Mouse (Mus musculus) midbrain, embryonic 11.5 days (tissue): ENCODE results near the gene Pml. TPM values are rescaled to one million over a fixed set of nuclear protein-coding genes. Genes with fewer than 3 reads are reported as not detected.
A peak's percentile ranks its signal among the peaks of the same experiment; 100 is the strongest.

ENCODE experiments used
- ATAC-seq: fragments of 200-750 bp; cut with Nextera tagmentation; 2 replicates; pipeline ENCODE4 v1.8.0; 2017; ENCODE audit warnings: moderate TSS enrichment, moderate library complexity; ENCODE audit not compliant: low FRiP score
- DNase-seq: peaks from one replicate; pipeline ENCODE4 v3.0.0; 2015; ENCODE audit warnings: low spot score; ENCODE audit errors: missing footprints
- H3K27ac ChIP-seq: fragments of 300-500 bp; sonication (generic); 2 replicates; pipeline ENCODE4 v1.5.1; 2014; ENCODE audit warnings: low read depth, low read length
- H3K27me3 ChIP-seq: fragments of 300-500 bp; sonication (generic); 2 replicates; pipeline ENCODE4 v1.6.1; 2014; ENCODE audit warnings: mild to moderate bottlenecking, low read length, moderate library complexity, mixed read lengths; ENCODE audit not compliant: control insufficient read depth, insufficient read depth
- H3K36me3 ChIP-seq: fragments of 300-500 bp; sonication (generic); 2 replicates; pipeline ENCODE4 v1.6.1; 2014; ENCODE audit warnings: mild to moderate bottlenecking, low read length, moderate library complexity, mixed read lengths; ENCODE audit not compliant: control insufficient read depth, insufficient read depth
- H3K4me1 ChIP-seq: fragments of 300-500 bp; sonication (generic); 2 replicates; pipeline ENCODE4 v1.6.1; 2014; ENCODE audit warnings: low read length; ENCODE audit not compliant: control insufficient read depth, insufficient read depth
- H3K4me2 ChIP-seq: fragments of 300-500 bp; sonication (generic); 2 replicates; pipeline ENCODE4 v1.6.1; 2014; ENCODE audit warnings: mild to moderate bottlenecking, moderate library complexity
- H3K4me3 ChIP-seq: fragments of 300-500 bp; sonication (generic); 2 replicates; pipeline ENCODE4 v1.5.1; 2014; ENCODE audit warnings: low read depth, low read length
- H3K9ac ChIP-seq: fragments of 300-500 bp; sonication (generic); 2 replicates; pipeline ENCODE4 v1.6.1; 2014; ENCODE audit warnings: low read length
- H3K9me3 ChIP-seq: fragments of 300-500 bp; sonication (generic); 2 replicates; pipeline ENCODE4 v1.6.1; 2016; ENCODE audit warnings: low read length; ENCODE audit not compliant: control insufficient read depth
- WGBS: fragments of 180-500 bp; shearing (Covaris S2); extraction: QIAGEN DNeasy Blood & Tissue Kit; methylation state at CpG from one replicate; pipeline ENCODE4 v1.1.7; 2014; 5-methylcytosine and 5-hydroxymethylcytosine counted together
- polyA plus RNA-seq: library from polyadenylated mRNA; unstranded; fragments of >200 nt; fragmentation: Nextera tagmentation; extraction: Ambion mirVana; gene quantifications from 2 replicates; pipeline ENCODE4 v1.2.1, GENCODE M21; 2014

The Pml gene
- polyA plus RNA-seq, 1 experiment from 2014 or later = 10.1 TPM

GRCm38 (mm10) chr9:58231746-58232145 lies 17.8 kb downstream of the Pml start:
- no peak overlapping the region for H3K9ac ChIP-seq
- no peak for ATAC-seq
- DNase-seq = no peak
- WGBS = 85% methylated on average over 6 of the region's 6 CpGs
- no peak overlapping the region for H3K4me2 ChIP-seq
- no peaks in the 10 kb centered on the region for H3K4me1 ChIP-seq
- H3K27me3 ChIP-seq = no peaks in the 10 kb centered on the region
- H3K36me3 ChIP-seq = peaks cover 7% of the 10 kb centered on the region; the same call in 1 of the 2 replicates
- H3K4me3 ChIP-seq = no peak overlapping the region
- no peaks in the 10 kb centered on the region for H3K9me3 ChIP-seq
- no peak overlapping the region for H3K27ac ChIP-seq

GRCm38 (mm10) chr9:58228777-58229466 lies 20.7 kb downstream of the Pml start:
- H3K4me1 ChIP-seq = no peaks in the 10 kb centered on the region
- H3K9me3 ChIP-seq = no peaks in the 10 kb centered on the region
- no peaks in the 10 kb centered on the region for H3K27me3 ChIP-seq
- H3K36me3 ChIP-seq = 0 out of 2 replicates have a peak, but pooled peaks cover 4% of the 10 kb centered on the region
- no peak overlapping the region for H3K4me3 ChIP-seq
- ATAC-seq = no peak
- H3K9ac ChIP-seq = no peak overlapping the region
- H3K27ac ChIP-seq = no peak overlapping the region
- peak; percentile 26 for DNase-seq
- no peak overlapping the region for H3K4me2 ChIP-seq
- 97% methylated on average over 9 of the region's 9 CpGs for WGBS

DNA sequence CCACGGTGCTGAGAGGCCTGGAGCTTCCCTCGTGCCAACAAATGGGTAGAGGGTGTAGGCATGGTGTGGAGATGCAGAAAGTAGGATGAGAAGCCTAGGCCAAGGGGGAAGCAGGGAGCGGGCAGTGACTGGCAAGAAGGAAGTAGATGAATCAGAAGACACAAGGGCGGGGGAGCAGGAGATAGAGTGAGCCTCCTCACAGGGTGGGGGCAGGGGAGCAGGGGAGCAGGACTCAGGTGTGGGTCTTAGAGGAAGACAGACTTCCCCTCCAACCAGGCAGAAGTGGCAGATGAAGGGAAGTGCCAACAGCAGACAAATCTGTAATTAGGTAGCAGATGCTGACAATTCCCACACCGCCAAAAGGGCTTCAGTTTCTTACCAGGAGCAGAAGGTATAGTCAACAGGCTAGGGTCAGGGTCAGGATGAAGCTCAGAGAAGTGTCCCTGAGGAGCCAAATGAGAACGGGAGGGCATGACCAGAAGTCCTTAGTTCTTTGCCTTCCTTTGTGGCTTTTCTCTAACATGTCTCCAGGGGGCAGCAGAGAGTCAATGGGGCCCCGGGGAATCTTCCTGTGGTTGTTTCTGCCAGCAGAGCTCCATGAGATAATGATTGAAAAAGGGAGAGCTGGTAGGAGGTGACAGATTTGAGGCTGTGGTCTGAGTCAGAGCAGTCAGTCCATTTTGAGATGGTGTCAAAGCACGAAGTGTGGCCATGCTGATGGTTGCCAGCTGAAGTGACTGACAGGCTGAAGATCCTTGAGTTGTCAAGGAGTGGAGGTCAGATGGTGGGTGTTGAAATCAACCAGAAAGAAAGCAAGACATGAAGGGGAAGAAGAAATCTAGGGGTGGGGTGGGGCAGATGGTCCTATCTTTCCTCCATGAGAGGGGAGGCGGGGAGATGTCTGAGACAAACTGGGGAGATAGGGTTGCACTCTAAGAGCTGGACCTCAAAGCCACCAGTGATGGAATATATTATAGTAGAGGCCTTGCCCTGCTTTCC lies 23.4 kb downstream of the Pml start:
- Histone ChIP-seq H3K9me3 (no peaks in the 10 kb centered on the region), H3K36me3 (0 out of 2 replicates have a peak, but pooled peaks cover 4% of the 10 kb centered on the region), H3K27ac (no peak overlapping the region), H3K4me2 (no peak overlapping the region), H3K27me3 (no peaks in the 10 kb centered on the region), H3K4me3 (no peak overlapping the region), H3K4me1 (no peaks in the 10 kb centered on the region), H3K9ac (no peak overlapping the region)
- DNase-seq (peak; percentile 87), ATAC-seq (no peak)
- whole genome bisulfite sequencing = 67% methylated on average over 9 of the region's 9 CpGs

- Histone ChIP-seq H3K27ac (no peak overlapping the region), H3K9ac (no peak overlapping the region), H3K4me3 (no peak overlapping the region), H3K36me3 (0 out of 2 replicates have a peak, but pooled peaks cover 4% of the 10 kb centered on the region), H3K4me1 (no peaks in the 10 kb centered on the region), H3K4me2 (no peak overlapping the region), H3K9me3 (no peaks in the 10 kb centered on the region), H3K27me3 (no peaks in the 10 kb centered on the region)
- 94% methylated on average over 2 of the region's 2 CpGs for WGBS
- DNase-seq (no peak), ATAC-seq (no peak)
Observed at GRCm38 (mm10) chr9:58224356-58224755, 25.2 kb downstream of the Pml start.

DNA sequence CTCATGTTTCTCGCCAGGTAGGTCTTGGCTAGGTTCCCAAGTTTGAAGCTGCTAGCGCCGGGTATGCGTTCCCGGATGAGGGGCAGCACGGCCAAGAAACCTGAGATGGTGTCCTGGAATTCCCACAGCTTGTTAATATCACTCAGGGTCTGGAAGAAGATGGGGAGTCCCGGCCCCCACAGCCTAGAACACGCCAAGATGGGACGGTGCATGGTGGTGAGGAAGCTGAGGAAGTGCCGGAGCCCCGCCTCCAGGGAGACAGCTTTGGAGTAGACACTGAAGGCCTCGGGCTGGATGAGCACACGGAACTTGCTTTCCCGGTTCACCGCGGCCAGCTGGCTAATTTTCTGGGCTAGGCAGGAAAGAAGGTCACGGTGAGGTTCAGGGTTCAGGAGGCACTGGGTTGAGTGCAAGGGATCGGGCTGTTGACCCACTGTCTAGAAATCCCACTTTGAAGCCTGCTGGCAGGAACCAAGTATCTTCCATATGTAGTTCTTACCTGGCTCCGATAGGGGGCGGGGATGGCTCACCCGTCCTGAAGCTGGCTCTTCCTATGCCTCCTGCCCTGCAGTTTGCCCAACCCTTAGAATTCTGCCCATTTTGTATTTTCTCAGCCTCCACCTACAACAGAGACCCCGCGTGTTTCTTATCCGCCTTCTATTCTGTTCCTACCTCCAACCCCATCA lies 29.2 kb downstream of the Pml start:
- Histone ChIP-seq H3K27ac (no peak overlapping the region), H3K9ac (no peak overlapping the region), H3K27me3 (no peaks in the 10 kb centered on the region), H3K4me1 (no peaks in the 10 kb centered on the region), H3K4me3 (no peak overlapping the region), H3K4me2 (no peak overlapping the region), H3K36me3 (no peaks in the 10 kb centered on the region), H3K9me3 (no peaks in the 10 kb centered on the region)
- 73% methylated on average over 24 of the region's 24 CpGs for WGBS
- DNase-seq = peak; percentile 90
- no peak for ATAC-seq

DNA sequence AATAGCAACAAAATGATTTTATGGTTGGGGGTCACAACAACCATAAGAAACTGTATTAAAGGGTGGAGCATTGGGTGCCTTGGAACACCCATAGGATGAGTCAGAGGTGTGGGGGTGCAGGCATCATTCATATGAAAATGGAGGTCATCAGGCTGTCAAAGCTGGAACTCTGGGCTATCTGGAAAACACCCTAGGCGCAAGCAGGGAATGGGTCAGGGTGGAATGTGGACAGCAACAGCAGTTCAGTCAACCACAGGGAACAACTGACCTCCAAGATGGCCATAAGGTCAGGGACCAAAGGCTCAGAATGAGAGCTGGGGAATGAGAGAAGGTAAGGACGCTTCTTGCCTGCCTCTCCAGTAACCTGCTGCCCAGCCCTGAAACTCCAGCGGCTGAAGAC lies 31.0 kb downstream of the Pml start:
- Histone ChIP-seq H3K36me3 (no peaks in the 10 kb centered on the region), H3K4me1 (no peaks in the 10 kb centered on the region; the same call in 1 of the 2 replicates), H3K4me2 (no peak overlapping the region), H3K27me3 (no peaks in the 10 kb centered on the region), H3K9ac (no peak overlapping the region), H3K9me3 (no peaks in the 10 kb centered on the region), H3K27ac (no peak overlapping the region), H3K4me3 (no peak overlapping the region)
- 91% methylated on average over 3 of the region's 3 CpGs for WGBS
- DNase-seq (peak; percentile 49), ATAC-seq (no peak)

DNA sequence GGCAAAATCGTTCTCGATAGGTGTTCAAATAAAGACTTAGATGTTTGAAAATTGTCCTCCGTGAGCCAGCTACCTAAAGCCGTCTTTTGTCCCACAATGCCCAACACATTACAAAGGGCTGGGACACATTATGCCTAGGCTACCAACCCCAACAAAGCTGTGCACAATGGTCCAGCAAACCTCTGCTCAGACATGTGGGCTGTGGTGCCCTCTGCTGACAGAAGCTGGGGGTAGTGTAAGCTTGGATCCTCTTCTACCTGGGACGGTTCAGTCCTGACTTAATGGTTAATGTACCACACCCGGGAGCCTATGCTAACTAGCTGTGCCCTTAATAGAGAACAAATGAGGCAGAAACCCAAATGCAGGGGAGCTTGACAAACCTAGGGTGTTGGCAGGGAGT lies 33.2 kb downstream of the Pml start:
- DNase-seq = peak; percentile 90
- ATAC-seq = peak; percentile 62; the same call in 1 of the 2 replicates
- WGBS = 45% methylated on average over 6 of the region's 6 CpGs

GRCm38 (mm10) chr9:58214519-58215180 lies 34.9 kb downstream of the Pml start:
- no peak overlapping the region for H3K27ac ChIP-seq
- H3K4me3 ChIP-seq = no peak overlapping the region
- H3K9me3 ChIP-seq = no peaks in the 10 kb centered on the region
- no peaks in the 10 kb centered on the region for H3K27me3 ChIP-seq
- H3K36me3 ChIP-seq = no peaks in the 10 kb centered on the region
- no peak overlapping the region for H3K4me2 ChIP-seq
- H3K4me1 ChIP-seq = no peaks in the 10 kb centered on the region; the same call in 1 of the 2 replicates
- ATAC-seq (no peak), DNase-seq (no peak)
- H3K9ac ChIP-seq = no peak overlapping the region
- 66% methylated on average over 8 of the region's 8 CpGs for WGBS

More for the DNA sequence above, 33.2 kb downstream of the Pml start:
- Histone ChIP-seq H3K27ac (no peak overlapping the region), H3K4me3 (no peak overlapping the region), H3K4me1 (no peaks in the 10 kb centered on the region; the same call in 1 of the 2 replicates), H3K36me3 (no peaks in the 10 kb centered on the region), H3K9me3 (no peaks in the 10 kb centered on the region), H3K4me2 (no peak overlapping the region), H3K9ac (no peak overlapping the region), H3K27me3 (no peaks in the 10 kb centered on the region)
